Mouse (Mus musculus) heart, adult 2 months (tissue): ENCODE data around the gene Sec14l2.

Experiments
- CTCF ChIP-seq: fragments of 200-600 bp; IDR thresholded peaks from 2 replicates; pipeline ENCODE4 v1.8.1; 2022; ENCODE audit warnings: antibody characterized with exemption, mild to moderate bottlenecking, moderate library complexity
- EP300 ChIP-seq: fragments of 200-500 bp; IDR thresholded peaks from 2 replicates; pipeline ENCODE4 v1.6.1; 2011; ENCODE audit warnings: low read depth, low read length, control low read depth; ENCODE audit not compliant: insufficient read depth
- POLR2A ChIP-seq: fragments of 200-500 bp; IDR thresholded peaks from 2 replicates; pipeline ENCODE4 v1.6.1; 2011; ENCODE audit warnings: mild to moderate bottlenecking, low read depth, low read length, control low read depth; ENCODE audit not compliant: insufficient read depth

DNA sequence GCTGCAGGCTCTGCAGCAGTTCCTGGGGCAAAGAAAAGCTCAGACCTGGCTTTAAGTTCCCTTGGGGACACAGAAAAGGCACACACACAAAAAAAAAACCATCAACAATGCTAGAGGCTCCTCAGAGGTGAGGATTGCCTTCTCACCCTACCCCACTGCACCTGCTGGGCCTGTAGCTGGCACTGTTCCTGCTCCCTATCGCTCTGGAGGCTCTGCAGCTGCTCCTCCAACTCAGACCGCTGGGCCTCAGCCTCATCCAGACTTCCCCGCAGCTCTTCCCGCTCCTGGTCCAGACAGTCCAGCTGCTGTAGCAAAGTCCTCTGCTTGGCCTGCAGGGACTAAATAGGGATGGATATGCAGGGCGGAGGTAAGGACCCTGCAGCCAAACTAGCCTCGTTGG lies 23.2 kb upstream of the Sec14l2 start:
- no peak for TF ChIP-seq CTCF
- TF ChIP-seq POLR2A = no peak
- TF ChIP-seq EP300 = no peak
